Mouse (Mus musculus) erythroid progenitor cell, adult 5-6 weeks (primary cell): ENCODE measurements around the gene Ctnna3. TPM values are rescaled to one million over a fixed set of nuclear protein-coding genes. Genes with fewer than 3 reads are reported as not detected.

Source experiments
- ATAC-seq: replicated peaks from 2 replicates; pipeline ENCODE4 v1.8.0; 2016; ENCODE audit warnings: moderate number of reproducible peaks, mild to moderate bottlenecking, moderate TSS enrichment, inconsistent platforms; ENCODE audit not compliant: poor library complexity, low FRiP score, severe bottlenecking
- total RNA-seq, 2 experiments: library from RNA; stranded (forward) in 1 of 2; stranded (reverse) in 1 of 2; fragments of 150-400 nt in 1 of 2; fragments of 186-747, 209-891 nt in 1 of 2; gene quantifications; 2 replicates each; pipeline versions ENCODE4 v1.2.3 to v1.2.4; 2015 to 2017; ENCODE audit warnings: low replicate concordance in 2 of 2

Gene Ctnna3
- total RNA-seq, 2 experiments from 2014 or later = not detected

GRCm38 (mm10) chr10:64023340-64023739, 593.4 kb downstream of the Ctnna3 start:
- no peak for ATAC-seq

GRCm38 (mm10) chr10:64030901-64031300, 601.0 kb downstream of the Ctnna3 start:
- no peak for ATAC-seq

DNA sequence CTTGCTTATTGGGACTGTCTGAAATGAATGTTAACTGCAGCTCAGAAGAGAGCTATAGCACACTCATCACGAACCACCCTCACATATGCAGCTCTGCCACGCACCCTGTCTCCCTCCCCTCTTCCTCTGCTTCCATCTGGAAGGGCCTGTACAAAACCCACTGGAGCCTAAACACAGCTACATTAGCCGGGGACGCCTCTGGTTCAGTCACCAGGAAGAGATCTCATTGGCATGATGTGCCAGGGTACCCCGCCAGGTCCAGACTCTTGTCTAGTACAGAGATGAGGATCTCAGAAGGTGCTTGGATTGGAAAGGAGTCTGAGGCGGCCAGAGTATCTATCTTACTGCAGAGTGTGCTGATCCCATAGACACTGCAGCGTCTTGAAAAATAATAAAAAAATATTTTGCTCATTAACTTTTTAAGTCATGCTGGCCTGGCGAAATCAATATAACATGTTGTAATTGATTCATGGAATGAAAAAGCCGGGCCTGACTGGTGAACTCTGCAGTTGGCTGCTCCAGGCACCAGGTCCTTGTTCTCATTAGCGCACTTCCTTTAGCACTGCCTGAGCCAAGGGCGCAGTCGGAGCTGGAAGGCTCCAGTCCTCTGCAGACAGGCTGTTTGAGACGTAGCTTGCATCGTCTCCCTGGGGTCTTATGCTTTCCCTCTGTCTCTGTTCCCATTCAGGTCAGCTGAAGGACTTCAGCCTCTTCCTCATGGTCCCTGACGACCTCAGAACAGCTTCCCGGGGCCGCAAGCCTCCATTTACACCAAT, 610.0 kb downstream of the Ctnna3 start:
- ATAC-seq = no peak

- no peak for ATAC-seq
Measured at GRCm38 (mm10) chr10:64041218-64041617, 611.3 kb downstream of the Ctnna3 start.

- no peak for ATAC-seq
Measured at GRCm38 (mm10) chr10:64041892-64042291, 612.0 kb downstream of the Ctnna3 start.

DNA sequence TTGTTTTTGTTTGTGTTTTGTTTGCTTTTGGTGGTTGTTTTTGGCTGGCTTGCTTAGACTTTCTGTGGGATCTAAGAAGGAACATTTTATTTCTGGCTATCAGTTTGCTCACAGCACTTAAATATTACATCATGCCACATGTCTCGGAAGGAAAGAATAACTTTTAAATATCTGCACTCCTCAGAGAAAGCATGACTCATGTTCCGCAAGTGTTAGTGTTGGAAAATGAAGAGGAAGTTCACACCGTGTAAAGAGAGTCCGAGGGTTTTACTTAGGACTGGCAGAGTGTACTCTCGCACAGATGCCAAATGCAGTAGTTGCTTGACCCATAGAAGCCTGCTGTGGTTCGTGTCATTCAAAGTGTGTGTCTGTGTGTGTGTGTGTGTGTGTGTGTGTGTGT, 619.3 kb downstream of the Ctnna3 start:
- ATAC-seq = no peak

GRCm38 (mm10) chr10:64049946-64050345, 620.0 kb downstream of the Ctnna3 start:
- no peak for ATAC-seq

DNA sequence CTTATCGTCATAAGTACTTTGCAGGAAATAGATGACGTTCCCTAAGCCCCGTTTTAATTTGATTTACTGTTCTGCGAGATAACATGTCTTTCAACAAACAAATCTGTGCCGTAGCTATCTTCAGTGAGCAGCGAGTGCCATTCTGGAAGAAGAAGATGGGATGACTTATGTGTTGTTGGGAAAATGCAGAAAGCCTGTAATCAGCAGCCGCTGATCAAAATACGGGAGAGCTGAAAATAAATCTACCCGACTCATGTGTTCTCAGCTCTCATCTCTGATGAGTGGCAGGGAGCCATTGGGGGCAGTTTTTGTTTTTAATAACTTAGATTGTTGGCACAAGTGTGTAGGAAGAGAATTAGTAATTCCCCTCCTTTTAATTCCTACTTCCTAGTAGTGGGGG, 633.8 kb downstream of the Ctnna3 start:
- ATAC-seq = no peak

DNA sequence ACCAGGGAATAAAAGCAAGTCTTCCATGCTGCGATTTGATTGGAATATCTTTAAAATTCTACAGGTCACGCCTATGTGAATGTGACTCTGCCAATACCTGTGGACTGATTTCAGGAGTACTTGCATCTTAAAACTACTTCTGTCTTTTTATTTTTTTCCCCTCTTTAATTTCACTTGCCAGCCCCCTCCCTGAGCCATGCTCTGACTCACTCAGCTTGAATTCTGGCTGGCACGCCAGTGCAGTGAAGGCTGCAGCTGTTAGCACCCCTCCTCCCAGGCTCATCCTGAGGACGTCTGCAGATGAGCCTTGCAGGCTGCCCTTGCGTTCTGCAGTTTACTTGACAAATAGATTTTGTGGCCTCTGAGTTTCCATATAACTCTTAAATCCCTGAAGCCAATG, 646.0 kb downstream of the Ctnna3 start:
- ATAC-seq = no peak

- no peak for ATAC-seq
Measured at GRCm38 (mm10) chr10:64076410-64077052, 646.6 kb downstream of the Ctnna3 start.

- ATAC-seq = no peak
Measured at GRCm38 (mm10) chr10:64082345-64082744, 652.4 kb downstream of the Ctnna3 start.

GRCm38 (mm10) chr10:64083813-64084212, 653.9 kb downstream of the Ctnna3 start:
- ATAC-seq = no peak

- ATAC-seq = no peak
Measured at GRCm38 (mm10) chr10:64084465-64084864, 654.6 kb downstream of the Ctnna3 start.

DNA sequence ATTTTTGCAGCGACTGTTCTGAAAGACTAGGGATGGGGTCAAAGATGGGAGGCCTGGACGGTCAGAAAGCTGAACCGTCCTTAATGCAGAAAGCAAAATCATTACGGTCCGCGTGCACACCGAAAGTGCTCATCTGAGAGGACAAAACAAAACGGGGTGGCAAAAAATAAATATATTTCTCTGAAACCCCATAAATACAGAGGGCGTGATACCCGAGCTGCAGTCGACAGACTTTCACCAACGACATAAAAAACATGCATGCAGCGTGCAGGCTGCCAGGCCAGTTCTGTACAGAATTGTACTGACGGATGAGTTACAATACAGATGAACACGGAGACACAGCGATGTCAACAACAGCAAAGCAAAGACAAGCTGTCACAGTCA, 656.3 kb downstream of the Ctnna3 start:
- no peak for ATAC-seq

GRCm38 (mm10) chr10:64086567-64087391, 656.9 kb downstream of the Ctnna3 start:
- ATAC-seq = no peak

GRCm38 (mm10) chr10:64087521-64087920, 657.6 kb downstream of the Ctnna3 start:
- no peak for ATAC-seq

DNA sequence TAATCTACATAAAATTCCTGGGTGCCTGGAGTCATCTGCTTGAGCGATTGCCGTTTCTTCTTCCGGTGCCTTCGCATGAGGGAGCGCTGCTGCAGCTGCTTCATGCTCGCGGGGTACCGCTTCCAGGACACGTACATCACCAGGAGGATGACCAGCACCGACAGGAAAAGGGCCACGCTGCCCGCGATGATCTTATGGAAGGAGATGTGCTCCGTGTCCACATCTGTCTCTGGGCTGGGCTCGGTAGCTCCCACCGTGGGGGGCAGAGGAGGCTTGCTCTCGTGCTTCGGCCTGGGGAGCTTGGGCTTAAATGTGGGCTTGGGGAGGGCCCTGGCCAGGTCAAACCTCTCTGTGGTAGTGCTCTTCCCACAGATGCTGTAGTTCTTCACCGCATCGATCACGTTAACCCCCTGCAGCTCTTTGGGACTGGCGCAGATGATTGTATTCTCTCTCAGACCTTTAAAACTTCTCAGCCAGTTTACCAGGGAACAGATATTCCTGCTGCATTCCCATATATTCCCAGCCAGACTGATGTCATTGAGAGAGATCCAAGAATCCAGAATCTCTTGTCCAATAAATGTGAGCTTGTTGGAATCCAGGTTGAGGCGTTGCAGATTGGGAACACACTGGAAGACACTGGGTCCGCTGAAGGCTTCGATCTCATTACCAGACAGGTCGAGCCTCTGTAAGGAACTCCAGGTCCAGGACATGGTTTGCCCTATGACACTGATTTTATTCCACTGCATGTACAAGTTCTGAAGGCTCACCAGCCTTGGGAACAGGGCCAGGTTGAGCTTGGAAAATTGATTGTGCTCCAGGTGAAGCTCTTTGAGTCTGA, 658.3 kb downstream of the Ctnna3 start:
- ATAC-seq = no peak

- ATAC-seq = no peak
Measured at GRCm38 (mm10) chr10:64088774-64089460, 659.0 kb downstream of the Ctnna3 start.
